Mouse (Mus musculus): ENCODE measurements around the gene Rcor1. TPM values are rescaled to one million over a fixed set of nuclear protein-coding genes. Genes with fewer than 3 reads are reported as not detected.

Rcor1 gene
- total and polyA plus RNA-seq, 3 experiments = 6.5 to 16.1 (median 8.3) TPM

DNA sequence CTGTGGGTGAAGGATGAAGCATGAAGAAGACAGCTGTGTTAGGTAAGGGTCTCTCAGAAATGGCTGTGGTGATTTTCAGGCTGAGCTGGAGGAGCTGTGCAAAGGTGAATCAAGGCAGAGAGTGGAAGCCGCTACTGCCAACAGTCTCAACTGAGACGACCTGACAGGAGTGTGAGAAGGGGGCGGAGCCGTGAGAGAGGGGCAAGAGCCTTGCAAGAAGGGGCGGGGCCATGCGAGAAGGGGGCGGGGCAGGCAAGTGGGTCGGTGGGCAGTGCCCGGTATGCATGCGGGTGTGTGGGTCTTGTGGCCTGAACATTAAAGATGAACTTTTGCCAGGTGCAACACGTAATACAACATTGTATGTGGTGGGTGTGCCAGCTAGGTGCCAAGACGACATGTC lies 44.5 kb upstream of the Rcor1 start:
- H3K36me3 ChIP-seq (replicated peaks in 1 of 2; ENCODE audit: control insufficient read depth in 1 of 2, insufficient read depth in 1 of 2, low read length in 1 of 2) = no peaks in the 10 kb centered on the region
- in situ Hi-C loops (cut with MboI; ENCODE audit: low pct_ligation_motif_present, low pct_unique_long_range_greater_than_20kb, low sequenced_read_pairs) = loop anchor here (5.0 kb wide), 1 partner anchor 57 kb away; no protein-coding TSS in a partner anchor
- no peak overlapping the region for H3K27ac ChIP-seq (ENCODE audit: insufficient read depth, low read depth)
- no peak overlapping the region for H3K9ac ChIP-seq (ENCODE audit: insufficient read depth, low read depth)
- TF ChIP-seq JUND (conservative IDR thresholded peaks at IDR 0.05; ENCODE audit: low read depth, low read length) (no peak), RAD21 (IDR thresholded peaks at IDR 0.05; ENCODE audit: low read depth, low read length) (no peak), MEF2A (IDR thresholded peaks at IDR 0.05; ENCODE audit: borderline replicate concordance, low read depth, low read length) (no peak), CHD1 (IDR thresholded peaks at IDR 0.05; ENCODE audit: low read depth, low read length) (no peak), GABPA (IDR thresholded peaks at IDR 0.05; ENCODE audit: insufficient replicate concordance, low read depth, low read length) (no peak), PAX5 (IDR thresholded peaks at IDR 0.05; ENCODE audit: low read length) (no peak), ETS1 (conservative IDR thresholded peaks at IDR 0.05; ENCODE audit: low read depth, low read length) (no peak), ZC3H11A (IDR thresholded peaks at IDR 0.05; ENCODE audit: low read depth, low read length) (no peak), USF1 (IDR thresholded peaks at IDR 0.05; ENCODE audit: low read depth, low read length) (no peak), MAX (IDR thresholded peaks at IDR 0.05; ENCODE audit: low read length) (no peak), ZKSCAN1 (IDR thresholded peaks at IDR 0.05; ENCODE audit: borderline replicate concordance, low read depth, low read length) (no peak), ZMIZ1 (IDR thresholded peaks at IDR 0.05; ENCODE audit: low read depth, low read length) (no peak), NRF1 (IDR thresholded peaks at IDR 0.05; ENCODE audit: low read depth, low read length) (no peak), NELFE (IDR thresholded peaks at IDR 0.05; ENCODE audit: low read depth, low read length) (no peak), RCOR1 (conservative IDR thresholded peaks at IDR 0.05; ENCODE audit: low read depth, low read length) (no peak), CHD2 (IDR thresholded peaks at IDR 0.05; ENCODE audit: low read length) (no peak), BHLHE40 (IDR thresholded peaks at IDR 0.05; ENCODE audit: low read depth, low read length) (no peak), POLR2A (IDR thresholded peaks at IDR 0.05; ENCODE audit: low read depth, low read length) (no peak)
- no peaks in the 10 kb centered on the region for H3K79me2 ChIP-seq (replicated peaks; ENCODE audit: control insufficient read depth, extremely low read depth, insufficient read depth, poor library complexity, severe bottlenecking)
- no peak for DNase-seq (ENCODE audit: extremely low read depth)
- dilution Hi-C loops (cut with MboI; ENCODE audit: extremely low pct_ligation_motif_present, extremely low pct_unique_long_range_greater_than_20kb, low sequenced_read_pairs) = no loop called here
- H3K4me3 ChIP-seq (replicated peaks in 1 of 3; ENCODE audit: low read depth in 2 of 3, low read length in 2 of 3, poor library complexity in 1 of 3) = no peak overlapping the region
- no peak overlapping the region for H3K4me2 ChIP-seq (ENCODE audit: insufficient read depth, low read depth, poor library complexity, severe bottlenecking)
- H3K4me1 ChIP-seq (ENCODE audit: control insufficient read depth in 1 of 2, insufficient read depth in 2 of 2) = peaks cover 3 to 11% of the 10 kb centered on the region in 2 experiments
- H3K27me3 ChIP-seq (replicated peaks) = no peaks in the 10 kb centered on the region
- peaks cover 12% of the 10 kb centered on the region for H3K9me3 ChIP-seq (replicated peaks; ENCODE audit: low read length)

DNA sequence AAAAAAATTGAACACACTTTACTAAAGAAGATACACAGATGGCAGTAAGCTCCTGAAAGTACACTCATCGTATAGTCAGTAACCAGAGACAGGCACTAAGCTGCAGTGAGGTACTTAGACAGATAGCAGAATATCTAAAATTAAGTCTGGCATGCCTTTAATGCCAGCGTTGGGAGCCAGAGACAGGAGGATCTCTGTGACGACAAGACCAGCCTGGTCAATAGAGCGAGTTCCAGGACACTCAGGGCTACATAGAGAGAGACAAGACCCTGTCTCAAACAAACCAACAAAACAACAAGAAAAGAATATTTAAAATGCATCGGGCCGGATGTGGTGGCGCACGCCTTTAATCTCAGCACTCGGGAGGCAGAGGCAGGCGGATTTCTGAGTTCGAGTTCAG lies 41.1 kb upstream of the Rcor1 start:
- no peak for DNase-seq (ENCODE audit: extremely low read depth)
- Histone ChIP-seq H3K36me3 (replicated peaks in 1 of 2; ENCODE audit: control insufficient read depth in 1 of 2, insufficient read depth in 1 of 2, low read length in 1 of 2) (no peaks in the 10 kb centered on the region), H3K4me1 (ENCODE audit: control insufficient read depth in 1 of 2, insufficient read depth in 2 of 2) (no peaks in the 10 kb centered on the region), H3K4me2 (ENCODE audit: insufficient read depth, low read depth, poor library complexity, severe bottlenecking) (no peak overlapping the region), H3K4me3 (replicated peaks in 1 of 3; ENCODE audit: low read depth in 2 of 3, low read length in 2 of 3, poor library complexity in 1 of 3) (no peak overlapping the region), H3K9ac (ENCODE audit: insufficient read depth, low read depth) (no peak overlapping the region), H3K79me2 (replicated peaks; ENCODE audit: control insufficient read depth, extremely low read depth, insufficient read depth, poor library complexity, severe bottlenecking) (no peaks in the 10 kb centered on the region), H3K9me3 (replicated peaks; ENCODE audit: low read length) (peaks cover 12% of the 10 kb centered on the region), H3K27ac (ENCODE audit: insufficient read depth, low read depth) (no peak overlapping the region), H3K27me3 (replicated peaks) (no peaks in the 10 kb centered on the region)
- dilution Hi-C loops (cut with MboI; ENCODE audit: extremely low pct_ligation_motif_present, extremely low pct_unique_long_range_greater_than_20kb, low sequenced_read_pairs) = no loop called here
- TF ChIP-seq JUN (IDR thresholded peaks at IDR 0.05; ENCODE audit: insufficient read depth, low read depth, low read length) = no peak
- no peak for TF ChIP-seq USF2 (conservative IDR thresholded peaks at IDR 0.05; ENCODE audit: low read depth, low read length)
- TF ChIP-seq CHD1 (IDR thresholded peaks at IDR 0.05; ENCODE audit: low read depth, low read length) = no peak
- no peak for TF ChIP-seq POLR2AphosphoS2 (IDR thresholded peaks at IDR 0.05; ENCODE audit: low read depth, low read length)
- TF ChIP-seq KAT2A (IDR thresholded peaks at IDR 0.05; ENCODE audit: insufficient replicate concordance, low read length) = no peak
- in situ Hi-C loops (cut with MboI; ENCODE audit: low pct_ligation_motif_present, low pct_unique_long_range_greater_than_20kb, low sequenced_read_pairs) = no loop called here

Data from CH12.LX (cell line).